Mouse (Mus musculus) stomach, postnatal 0 days (tissue): ENCODE measurements around the gene Srpk1.
A peak's percentile ranks its signal among the peaks of the same experiment; 100 is the strongest.

ENCODE experiments used
- CTCF ChIP-seq: IDR thresholded peaks from 2 replicates; pipeline ENCODE4 v1.5.1; 2016; ENCODE audit warnings: antibody characterized with exemption, low read depth, mild to moderate bottlenecking, moderate library complexity
- EP300 ChIP-seq: optimal IDR thresholded peaks from 2 replicates; pipeline ENCODE3; 2016; ENCODE audit warnings: antibody characterized with exemption

DNA sequence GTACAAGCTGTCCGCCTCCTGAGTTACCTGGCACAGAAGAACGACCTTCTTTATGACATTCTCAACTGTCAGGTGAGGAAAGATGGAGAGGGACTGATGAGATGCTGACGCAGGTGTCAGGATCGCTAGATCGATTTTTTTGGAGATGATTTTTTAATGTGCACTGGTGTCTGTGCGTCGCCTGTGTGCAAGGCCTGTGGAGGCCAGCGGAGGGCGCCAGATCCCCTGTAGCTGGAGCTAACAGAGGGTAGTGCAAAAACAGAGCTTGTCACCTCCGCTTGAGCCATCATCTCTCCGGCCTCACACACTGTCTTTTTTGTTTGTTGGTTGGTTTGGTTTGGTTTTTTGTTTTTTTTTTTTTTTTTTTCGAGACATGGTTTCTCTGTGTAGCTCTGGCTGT is 84.6 kb downstream of the Srpk1 start:
- TF ChIP-seq CTCF (peak; percentile 27; the same call in 1 of the 2 replicates), EP300 (no peak)
